Mouse (Mus musculus) spleen, adult 2 months (tissue): ENCODE data around the gene Gosr2.

ENCODE experiments used
- CTCF ChIP-seq: fragments of 200-500 bp; IDR thresholded peaks from 2 replicates; pipeline ENCODE4 v1.5.1; 2011; ENCODE audit warnings: mild to moderate bottlenecking, inconsistent platforms; ENCODE audit not compliant: insufficient read depth, insufficient read length, insufficient replicate concordance; ENCODE audit errors: extremely low read depth
- POLR2A ChIP-seq: fragments of 200-500 bp; IDR thresholded peaks from 2 replicates; pipeline ENCODE4 v1.6.1; 2011; ENCODE audit warnings: low read depth, low read length, inconsistent platforms

- TF ChIP-seq POLR2A (no peak), CTCF (no peak)
Observed at GRCm38 (mm10) chr11:103666907-103667426, 30.7 kb downstream of the Gosr2 start.
